Mouse (Mus musculus) stomach, embryonic 16.5 days (tissue): ENCODE measurements at regions not wholly inside any gene's neighbourhood (a gene's known extent, or its start where the extent isn't known, plus 50 kb on each side); places are given as distances from the start of the nearest gene placed in this dataset.
"Not testable (repeated sequence)": the region's sequence is repeated elsewhere in the genome, so short reads cannot be mapped to it uniquely, and the experiment has no call there.

Source experiments
- ATAC-seq: fragments of 200-750 bp; cut with Nextera tagmentation; 2 replicates; pipeline ENCODE4 v1.8.0; 2017; ENCODE audit warnings: moderate number of reproducible peaks, moderate TSS enrichment; ENCODE audit not compliant: insufficient read depth, low FRiP score
- H3K27ac ChIP-seq: fragments of 300-500 bp; sonication (generic); 2 replicates; pipeline ENCODE4 v1.5.1; 2014; ENCODE audit warnings: low read length
- H3K27me3 ChIP-seq: fragments of 300-500 bp; sonication (generic); 2 replicates; pipeline ENCODE4 v1.6.1; 2014; ENCODE audit warnings: low read length, control low read depth, mixed read lengths; ENCODE audit not compliant: control insufficient read depth, insufficient read depth
- H3K36me3 ChIP-seq: fragments of 300-500 bp; sonication (generic); 2 replicates; pipeline ENCODE4 v1.6.1; 2014; ENCODE audit warnings: low read length; ENCODE audit not compliant: control insufficient read depth, insufficient read depth
- H3K4me1 ChIP-seq: fragments of 300-500 bp; sonication (generic); 2 replicates; pipeline ENCODE4 v1.6.1; 2014; ENCODE audit warnings: low read length, control low read depth, mixed read lengths; ENCODE audit not compliant: control insufficient read depth, insufficient read depth
- H3K4me2 ChIP-seq: fragments of 300-500 bp; sonication (generic); 2 replicates; pipeline ENCODE4 v1.6.1; 2014; ENCODE audit warnings: low read depth, low read length, mixed read lengths
- H3K4me3 ChIP-seq: fragments of 300-500 bp; sonication (generic); replicated peaks from 2 replicates; pipeline ENCODE4 v1.5.1; 2014; ENCODE audit warnings: mild to moderate bottlenecking, low read length
- H3K9ac ChIP-seq: fragments of 300-500 bp; sonication (generic); 2 replicates; pipeline ENCODE4 v1.6.1; 2014; ENCODE audit warnings: low read length
- H3K9me3 ChIP-seq: fragments of 300-500 bp; sonication (generic); replicated peaks from 2 replicates; pipeline ENCODE4 v1.6.1; 2016; ENCODE audit warnings: low read length, control low read depth; ENCODE audit not compliant: control insufficient read depth
- WGBS: fragments of 180-500 bp; shearing (Covaris S2); extraction: QIAGEN DNeasy Blood & Tissue Kit; methylation state at CpG from one replicate; pipeline ENCODE4 v1.1.7; 2014; 5-methylcytosine and 5-hydroxymethylcytosine counted together

GRCm38 (mm10) chr2:166467137-166467536, 246.5 kb downstream of the Prex1 start:
- no peaks in the 10 kb centered on the region for H3K4me1 ChIP-seq

GRCm38 (mm10) chr2:166465531-166465930, 248.1 kb downstream of the Prex1 start:
- Histone ChIP-seq H3K27me3 (no peaks in the 10 kb centered on the region), H3K36me3 (no peaks in the 10 kb centered on the region), H3K9ac (no peak overlapping the region), H3K27ac (no peak overlapping the region), H3K4me1 (peaks cover 4% of the 10 kb centered on the region; the same call in 1 of the 2 replicates), H3K4me2 (no peak overlapping the region), H3K9me3 (no peaks in the 10 kb centered on the region), H3K4me3 (no peak overlapping the region)
- WGBS, result 72% methylated on average over 5 of the region's 5 CpGs
- no peak for ATAC-seq

More at GRCm38 (mm10) chr2:166467137-166467536, 246.5 kb downstream of the Prex1 start:
- ATAC-seq, result no peak
- H3K9ac ChIP-seq, result no peak overlapping the region
- no peak overlapping the region for H3K4me2 ChIP-seq
- H3K4me3 ChIP-seq, result no peak overlapping the region
- no peak overlapping the region for H3K27ac ChIP-seq
- no peaks in the 10 kb centered on the region for H3K9me3 ChIP-seq
- 40% methylated on average over 7 of the region's 7 CpGs for WGBS
- no peaks in the 10 kb centered on the region for H3K27me3 ChIP-seq
- no peaks in the 10 kb centered on the region for H3K36me3 ChIP-seq

- Histone ChIP-seq H3K9me3 (no peaks in the 10 kb centered on the region), H3K27me3 (no peaks in the 10 kb centered on the region), H3K27ac (peak overlapping the region; percentile 69), H3K9ac (no peak overlapping the region), H3K4me1 (peaks cover 4% of the 10 kb centered on the region), H3K4me2 (no peak overlapping the region), H3K36me3 (no peaks in the 10 kb centered on the region), H3K4me3 (no peak overlapping the region)
- peak; percentile 59; the same call in 1 of the 2 replicates for ATAC-seq
- WGBS, result 55% methylated on average over 9 of the region's 9 CpGs
Measured at GRCm38 (mm10) chr2:166463539-166463938, 250.1 kb downstream of the Prex1 start.

- peak; percentile 46; the same call in 1 of the 2 replicates for ATAC-seq
- Histone ChIP-seq H3K36me3 (no peaks in the 10 kb centered on the region), H3K4me2 (no peak overlapping the region), H3K4me1 (peaks cover 8% of the 10 kb centered on the region), H3K27me3 (no peaks in the 10 kb centered on the region), H3K9ac (no peak overlapping the region), H3K27ac (peak overlapping the region; percentile 46; the same call in 1 of the 2 replicates), H3K4me3 (no peak overlapping the region), H3K9me3 (no peaks in the 10 kb centered on the region)
- 62% methylated on average over 3 of the region's 3 CpGs for WGBS
Measured at GRCm38 (mm10) chr2:166461956-166462355, 251.7 kb downstream of the Prex1 start.

GRCm38 (mm10) chr2:166461103-166461502, 252.5 kb downstream of the Prex1 start:
- 75% methylated on average over 3 of the region's 3 CpGs for WGBS
- Histone ChIP-seq H3K4me2 (no peak overlapping the region), H3K4me1 (peaks cover 10% of the 10 kb centered on the region), H3K9ac (no peak overlapping the region), H3K27me3 (no peaks in the 10 kb centered on the region), H3K36me3 (no peaks in the 10 kb centered on the region), H3K4me3 (no peak overlapping the region), H3K27ac (peak overlapping the region; percentile 57), H3K9me3 (no peaks in the 10 kb centered on the region)
- ATAC-seq, result no peak

- H3K9me3 ChIP-seq, result no peaks in the 10 kb centered on the region
- H3K36me3 ChIP-seq, result no peaks in the 10 kb centered on the region
- H3K4me2 ChIP-seq, result no peak overlapping the region
- peaks cover 10% of the 10 kb centered on the region for H3K4me1 ChIP-seq
- 36% methylated on average over 9 of the region's 9 CpGs for WGBS
- H3K27me3 ChIP-seq, result no peaks in the 10 kb centered on the region
- H3K9ac ChIP-seq, result no peak overlapping the region
- H3K4me3 ChIP-seq, result no peak overlapping the region
- ATAC-seq, result peak; percentile 65; the same call in 1 of the 2 replicates
- H3K27ac ChIP-seq, result peak overlapping the region; percentile 77
Measured at GRCm38 (mm10) chr2:166459955-166460354, 253.7 kb downstream of the Prex1 start.

- ATAC-seq, result no peak
- Histone ChIP-seq H3K27me3 (no peaks in the 10 kb centered on the region), H3K27ac (peak overlapping the region; percentile 77), H3K4me3 (no peak overlapping the region), H3K9ac (no peak overlapping the region; the same call in 1 of the 2 replicates), H3K4me1 (peaks cover 10% of the 10 kb centered on the region), H3K9me3 (no peaks in the 10 kb centered on the region), H3K4me2 (no peak overlapping the region), H3K36me3 (no peaks in the 10 kb centered on the region)
- WGBS, result 89% methylated on average over 9 of the region's 9 CpGs
Measured at GRCm38 (mm10) chr2:166458953-166459352, 254.7 kb downstream of the Prex1 start.

GRCm38 (mm10) chr2:166457381-166458172, 256.1 kb downstream of the Prex1 start:
- Histone ChIP-seq H3K4me2 (no peak overlapping the region), H3K27ac (peak overlapping the region; percentile 77), H3K4me3 (no peak overlapping the region), H3K9ac (no peak overlapping the region), H3K4me1 (peaks cover 10% of the 10 kb centered on the region), H3K9me3 (no peaks in the 10 kb centered on the region), H3K27me3 (no peaks in the 10 kb centered on the region), H3K36me3 (no peaks in the 10 kb centered on the region)
- ATAC-seq, result peak; percentile 12; the same call in 1 of the 2 replicates
- 39% methylated on average over 16 of the region's 16 CpGs for WGBS

- ATAC-seq, result peak; percentile 51; the same call in 1 of the 2 replicates
- not testable (repeated sequence) for H3K9ac ChIP-seq, H3K4me2 ChIP-seq, H3K36me3 ChIP-seq, H3K4me3 ChIP-seq, H3K4me1 ChIP-seq, H3K27me3 ChIP-seq, H3K9me3 ChIP-seq
- WGBS, result 53% methylated on average over 2 of the region's 7 CpGs
- peak overlapping the region; percentile 81 for H3K27ac ChIP-seq
Measured at GRCm38 (mm10) chr2:166454160-166454888, 259.3 kb downstream of the Prex1 start.
